Mouse (Mus musculus): ENCODE measurements around the gene Commd7. TPM values are rescaled to one million over a fixed set of nuclear protein-coding genes. Genes with fewer than 3 reads are reported as not detected.
"Not testable (repeated sequence)": the region's sequence is repeated elsewhere in the genome, so short reads cannot be mapped to it uniquely, and the experiment has no call there.

Commd7 gene
- 15.4 and 21.2 TPM in 2 replicates for polyA plus RNA-seq (2012; ENCODE audit: insufficient read depth, insufficient read length, missing spikeins)

GRCm38 (mm10) chr2:153631976-153632870 is at the start of gene Commd7:
Commd7 (minus strand) TSS chr2:153632781.
- Histone ChIP-seq H3K4me1 (ENCODE audit: control insufficient read depth, insufficient read depth, insufficient read length, low read length) (no peaks in the 10 kb centered on the region), H3K4me3 (ENCODE audit: insufficient read depth, low read depth, low read length) (peak within 1 kb of the TSS; percentile 76), H3K27ac (replicated peaks; ENCODE audit: low read depth, low read length) (peak within 1 kb of the TSS; percentile 56)

GRCm38 (mm10) chr2:153679959-153680358 is 47.4 kb upstream of the Commd7 start:
- no peaks in the 10 kb centered on the region for H3K4me1 ChIP-seq (ENCODE audit: control insufficient read depth, insufficient read depth, insufficient read length, low read length)
- no peak overlapping the region for H3K4me3 ChIP-seq (ENCODE audit: insufficient read depth, low read depth, low read length)
- no peak overlapping the region for H3K27ac ChIP-seq (replicated peaks; ENCODE audit: low read depth, low read length)

- Histone ChIP-seq H3K27ac (replicated peaks; ENCODE audit: low read depth, low read length) (no peak overlapping the region), H3K4me3 (ENCODE audit: insufficient read depth, low read depth, low read length) (no peak overlapping the region), H3K4me1 (ENCODE audit: control insufficient read depth, insufficient read depth, insufficient read length, low read length) (no peaks in the 10 kb centered on the region)
Observed at GRCm38 (mm10) chr2:153677550-153677949, 45.0 kb upstream of the Commd7 start.

- Histone ChIP-seq H3K4me1 (ENCODE audit: control insufficient read depth, insufficient read depth, insufficient read length, low read length) (no peaks in the 10 kb centered on the region), H3K27ac (replicated peaks; ENCODE audit: low read depth, low read length) (no peak overlapping the region), H3K4me3 (ENCODE audit: insufficient read depth, low read depth, low read length) (no peak overlapping the region)
Observed at GRCm38 (mm10) chr2:153676944-153677343, 44.4 kb upstream of the Commd7 start.

GRCm38 (mm10) chr2:153675364-153675763 is 42.8 kb upstream of the Commd7 start:
- not testable (repeated sequence) for H3K27ac ChIP-seq (replicated peaks; ENCODE audit: low read depth, low read length); H3K4me1 ChIP-seq (ENCODE audit: control insufficient read depth, insufficient read depth, insufficient read length, low read length); H3K4me3 ChIP-seq (ENCODE audit: insufficient read depth, low read depth, low read length)

GRCm38 (mm10) chr2:153672619-153673018 is 40.0 kb upstream of the Commd7 start:
- no peaks in the 10 kb centered on the region for H3K4me1 ChIP-seq (ENCODE audit: control insufficient read depth, insufficient read depth, insufficient read length, low read length)
- H3K4me3 ChIP-seq (ENCODE audit: insufficient read depth, low read depth, low read length), result no peak overlapping the region
- no peak overlapping the region for H3K27ac ChIP-seq (replicated peaks; ENCODE audit: low read depth, low read length)

- H3K4me1 ChIP-seq (ENCODE audit: control insufficient read depth, insufficient read depth, insufficient read length, low read length), result no peaks in the 10 kb centered on the region
- H3K4me3 ChIP-seq (ENCODE audit: insufficient read depth, low read depth, low read length), result no peak overlapping the region
- no peak overlapping the region for H3K27ac ChIP-seq (replicated peaks; ENCODE audit: low read depth, low read length)
Observed at GRCm38 (mm10) chr2:153670111-153670510, 37.5 kb upstream of the Commd7 start.

- Histone ChIP-seq H3K4me1 (ENCODE audit: control insufficient read depth, insufficient read depth, insufficient read length, low read length) (no peaks in the 10 kb centered on the region), H3K4me3 (ENCODE audit: insufficient read depth, low read depth, low read length) (no peak overlapping the region), H3K27ac (replicated peaks; ENCODE audit: low read depth, low read length) (no peak overlapping the region)
Observed at GRCm38 (mm10) chr2:153668754-153669376, 36.3 kb upstream of the Commd7 start.

- Histone ChIP-seq H3K4me1 (ENCODE audit: control insufficient read depth, insufficient read depth, insufficient read length, low read length) (no peaks in the 10 kb centered on the region), H3K27ac (replicated peaks; ENCODE audit: low read depth, low read length) (no peak overlapping the region), H3K4me3 (ENCODE audit: insufficient read depth, low read depth, low read length) (no peak overlapping the region)
Observed at GRCm38 (mm10) chr2:153665401-153665800, 32.8 kb upstream of the Commd7 start.

GRCm38 (mm10) chr2:153660616-153661015 is 28.0 kb upstream of the Commd7 start:
- no peak overlapping the region for H3K27ac ChIP-seq (replicated peaks; ENCODE audit: low read depth, low read length)
- H3K4me3 ChIP-seq (ENCODE audit: insufficient read depth, low read depth, low read length), result no peak overlapping the region
- no peaks in the 10 kb centered on the region for H3K4me1 ChIP-seq (ENCODE audit: control insufficient read depth, insufficient read depth, insufficient read length, low read length)

GRCm38 (mm10) chr2:153657659-153658058 is 25.1 kb upstream of the Commd7 start:
- H3K4me1 ChIP-seq (ENCODE audit: control insufficient read depth, insufficient read depth, insufficient read length, low read length); H3K27ac ChIP-seq (replicated peaks; ENCODE audit: low read depth, low read length); H3K4me3 ChIP-seq (ENCODE audit: insufficient read depth, low read depth, low read length): not testable (repeated sequence)

- Histone ChIP-seq H3K27ac (replicated peaks; ENCODE audit: low read depth, low read length) (no peak overlapping the region), H3K4me3 (ENCODE audit: insufficient read depth, low read depth, low read length) (no peak overlapping the region), H3K4me1 (ENCODE audit: control insufficient read depth, insufficient read depth, insufficient read length, low read length) (no peaks in the 10 kb centered on the region; the same call in 1 of the 2 replicates)
Observed at GRCm38 (mm10) chr2:153651681-153652080, 19.1 kb upstream of the Commd7 start.

- Histone ChIP-seq H3K27ac (replicated peaks; ENCODE audit: low read depth, low read length) (no peak overlapping the region), H3K4me3 (ENCODE audit: insufficient read depth, low read depth, low read length) (peak overlapping the region; percentile 93), H3K4me1 (ENCODE audit: control insufficient read depth, insufficient read depth, insufficient read length, low read length) (no peaks in the 10 kb centered on the region; the same call in 1 of the 2 replicates)
Observed at GRCm38 (mm10) chr2:153650014-153650687, 17.6 kb upstream of the Commd7 start.

GRCm38 (mm10) chr2:153649298-153650013 is 16.9 kb upstream of the Commd7 start, which contains the start of gene Dnmt3b:
Dnmt3b (plus strand) TSS chr2:153649450.
- H3K4me3 ChIP-seq (ENCODE audit: insufficient read depth, low read depth, low read length), result peak within 1 kb of the TSS; percentile 93
- no peaks in the 10 kb centered on the region; the same call in 1 of the 2 replicates for H3K4me1 ChIP-seq (ENCODE audit: control insufficient read depth, insufficient read depth, insufficient read length, low read length)
- no peak within 1 kb of the TSS for H3K27ac ChIP-seq (replicated peaks; ENCODE audit: low read depth, low read length)
